In genomic region chr11:121201436-121202198, GRCm38 (mm10) we compare ENCODE assay signal across 9 mouse cellular contexts. TPM values are rescaled to one million over a fixed set of nuclear protein-coding genes. Genes with fewer than 3 reads are reported as not detected.
DNase-seq lines count a peak whose midpoint lies in the region; ATAC-seq and TF ChIP-seq lines count a peak whose summit lies in the region.
"Had no signal": no experiment of that assay in that cellular context is flagged by ENCODE, and none has a peak within 500 bp of the region (broad histone marks: within the 10 kb centered on the region; RNA-seq: fewer than 3 reads in every experiment).

No protein-coding gene starts in this region.

- no peak overlapping the region for H3K9ac ChIP-seq in liver, embryonic 11.5 days (ENCODE audit: low read depth, low read length)
- H3K9ac ChIP-seq in kidney, postnatal 0 days (ENCODE audit: low read depth, low read length), result no peak overlapping the region
- H3K9ac ChIP-seq: heart, embryonic 15.5 days had no signal

- peak; percentile 12 to 44 for DNase-seq in adrenal gland, postnatal 36 days
- DNase-seq in adrenal gland, adult 18-20 months (ENCODE audit: low spot score in 2 of 2), result no peak
- peak; percentile 41 for DNase-seq in liver
- no peak for DNase-seq in liver, embryonic 11.5 days (ENCODE audit: low spot score)
- peak; percentile 28 for DNase-seq in T-cell, adult 2 months (ENCODE audit: low spot score)
- DNase-seq in kidney, postnatal 0 days (ENCODE audit: low spot score), result peak; percentile 73
- peak; percentile 55 to 61 for DNase-seq in right cerebral cortex, postnatal 10 days (ENCODE audit: low spot score in 2 of 2)
- no peak for DNase-seq in adrenal gland, postnatal 4 days (ENCODE audit: low spot score in 2 of 2)

- H3K36me3 ChIP-seq in liver, embryonic 11.5 days (ENCODE audit: control insufficient read depth, insufficient read depth, low read length), result no peaks in the 10 kb centered on the region
- no peaks in the 10 kb centered on the region for H3K36me3 ChIP-seq in kidney, postnatal 0 days (ENCODE audit: insufficient read depth, low read length)
- H3K36me3 ChIP-seq: heart, embryonic 15.5 days had no signal

- no peaks in the 10 kb centered on the region for H3K9me3 ChIP-seq in liver, embryonic 11.5 days (ENCODE audit: control insufficient read depth, low read length)
- H3K9me3 ChIP-seq in kidney, postnatal 0 days (replicated peaks; ENCODE audit: low read length), result no peaks in the 10 kb centered on the region
- H3K9me3 ChIP-seq: heart, embryonic 15.5 days had no signal

- no peaks in the 10 kb centered on the region for H3K27me3 ChIP-seq in liver, embryonic 11.5 days (replicated peaks; ENCODE audit: control insufficient read depth, insufficient read depth, low read length)
- no peaks in the 10 kb centered on the region for H3K27me3 ChIP-seq in kidney, postnatal 0 days (ENCODE audit: insufficient read depth, low read length)
- H3K27me3 ChIP-seq: heart, embryonic 15.5 days had no signal

- H3K4me2 ChIP-seq in liver, embryonic 11.5 days, result no peak overlapping the region
- no peak overlapping the region for H3K4me2 ChIP-seq in kidney, postnatal 0 days (ENCODE audit: low read length)
- H3K4me2 ChIP-seq: heart, embryonic 15.5 days had no signal

- 68% methylated on average over 11 of the region's 11 CpGs for WGBS in liver, embryonic 11.5 days
- WGBS in kidney, postnatal 0 days, result 38% methylated on average over 11 of the region's 11 CpGs

- peaks cover 11% of the 10 kb centered on the region for H3K4me1 ChIP-seq in liver, embryonic 11.5 days (replicated peaks; ENCODE audit: control insufficient read depth, insufficient read depth, low read length)
- no peaks in the 10 kb centered on the region for H3K4me1 ChIP-seq in kidney, postnatal 0 days (replicated peaks; ENCODE audit: insufficient read depth, low read length)

- no peak overlapping the region for H3K4me3 ChIP-seq in liver, embryonic 11.5 days (ENCODE audit: low read depth, low read length)
- no peak overlapping the region for H3K4me3 ChIP-seq in kidney, postnatal 0 days (replicated peaks; ENCODE audit: low read depth, low read length)
- H3K4me3 ChIP-seq: heart, embryonic 15.5 days had no signal

- ATAC-seq in liver, embryonic 11.5 days (replicated peaks; ENCODE audit: low FRiP score), result no peak
- ATAC-seq in kidney, postnatal 0 days (replicated peaks; ENCODE audit: low FRiP score, low read depth), result no peak

- no peak overlapping the region for H3K27ac ChIP-seq in liver, embryonic 11.5 days (ENCODE audit: low read depth, low read length)
- no peak overlapping the region for H3K27ac ChIP-seq in kidney, postnatal 0 days
- H3K27ac ChIP-seq: heart, embryonic 15.5 days had no signal

- peak; percentile 77 for TF ChIP-seq CTCF in kidney, postnatal 0 days (IDR thresholded peaks at IDR 0.05; ENCODE audit: low read depth)

RNA-seq across cellular contexts. Expression of gene Hexdc, which starts 2.6 kb away (rescaled TPM):
- 10 to 100 TPM in 1 of 2 experiments, 1 to 10 TPM in 1; 9.1 to 11.5 TPM for total RNA-seq in adrenal gland, postnatal 36 days (2021)
- total RNA-seq in adrenal gland, adult 18-20 months (2021), result 10 to 100 TPM in 1 of 2 experiments, 1 to 10 TPM in 1; 9.0 to 10.1 TPM
- polyA plus RNA-seq in liver, embryonic 11.5 days (2014; fragmentation: Nextera tagmentation; extraction: Ambion mirVana), result 5.1 and 5.6 TPM in 2 replicates
- polyA plus RNA-seq in kidney, postnatal 0 days (2015; fragmentation: Nextera tagmentation; extraction: Ambion mirVana), result 8.4 and 8.9 TPM in 2 replicates
- total RNA-seq in adrenal gland, postnatal 4 days (2021), result 10 to 100 TPM; 21.9 to 22.5 TPM

RNA-seq across cellular contexts. Expression of gene Ogfod3, which starts 2.9 kb away (rescaled TPM):
- 10 to 100 TPM; 22.6 to 30.5 TPM for total RNA-seq in adrenal gland, postnatal 36 days (2021)
- total RNA-seq in adrenal gland, adult 18-20 months (2021), result 10 to 100 TPM; 24.1 to 27.0 TPM
- polyA plus RNA-seq in liver, embryonic 11.5 days (2014; fragmentation: Nextera tagmentation; extraction: Ambion mirVana), result 21.7 and 23.4 TPM in 2 replicates
- polyA plus RNA-seq in kidney, postnatal 0 days (2015; fragmentation: Nextera tagmentation; extraction: Ambion mirVana), result 37.9 and 38.1 TPM in 2 replicates
- 10 to 100 TPM; 23.6 to 26.0 TPM for total RNA-seq in adrenal gland, postnatal 4 days (2021)

RNA-seq across cellular contexts. Expression of gene Cybc1, which starts 27.5 kb away (rescaled TPM):
- total RNA-seq in adrenal gland, postnatal 36 days (2021), result 10 to 100 TPM; 20.6 to 21.0 TPM
- total RNA-seq in adrenal gland, adult 18-20 months (2021), result 10 to 100 TPM; 21.7 to 25.2 TPM
- polyA plus RNA-seq in liver, embryonic 11.5 days (2014; fragmentation: Nextera tagmentation; extraction: Ambion mirVana), result 35.1 and 38.2 TPM in 2 replicates
- polyA plus RNA-seq in kidney, postnatal 0 days (2015; fragmentation: Nextera tagmentation; extraction: Ambion mirVana), result 24.3 and 27.2 TPM in 2 replicates
- total RNA-seq in adrenal gland, postnatal 4 days (2021), result 10 to 100 TPM; 27.6 to 28.3 TPM

RNA-seq across cellular contexts. Expression of gene Narf, which starts 35.4 kb away (rescaled TPM):
- 10 to 100 TPM; 18.7 to 27.3 TPM for total RNA-seq in adrenal gland, postnatal 36 days (2021)
- total RNA-seq in adrenal gland, adult 18-20 months (2021), result 10 to 100 TPM; 14.4 to 15.2 TPM
- 81.5 and 89.4 TPM in 2 replicates for polyA plus RNA-seq in liver, embryonic 11.5 days (2014; fragmentation: Nextera tagmentation; extraction: Ambion mirVana)
- 30.7 and 34.6 TPM in 2 replicates for polyA plus RNA-seq in kidney, postnatal 0 days (2015; fragmentation: Nextera tagmentation; extraction: Ambion mirVana)
- 10 to 100 TPM; 28.4 to 36.2 TPM for total RNA-seq in adrenal gland, postnatal 4 days (2021)

RNA-seq across cellular contexts. Expression of gene Uts2r, which starts 41.5 kb away (rescaled TPM):
- total RNA-seq in adrenal gland, postnatal 36 days (2021), result not detected
- not detected for total RNA-seq in adrenal gland, adult 18-20 months (2021)
- polyA plus RNA-seq in liver, embryonic 11.5 days (2014; fragmentation: Nextera tagmentation; extraction: Ambion mirVana), result not detected in 2 replicates
- not detected in 2 replicates for polyA plus RNA-seq in kidney, postnatal 0 days (2015; fragmentation: Nextera tagmentation; extraction: Ambion mirVana)
- not detected for total RNA-seq in adrenal gland, postnatal 4 days (2021)
- polyA plus RNA-seq: heart, embryonic 15.5 days had no signal

Comparison
In these comparisons a context has a peak if more than half of its experiments do, and no peak if none do; other contexts are left out.
1. DNase-seq: peak in adrenal gland, postnatal 36 days (2 of 2), liver (single experiment), T-cell, adult 2 months (single experiment), kidney, postnatal 0 days (single experiment) and right cerebral cortex, postnatal 10 days (2 of 2); none in adrenal gland, adult 18-20 months (0 of 2), liver, embryonic 11.5 days (single experiment) and adrenal gland, postnatal 4 days (0 of 2).